Comparison of ENCODE assay signal across 18 mouse cellular contexts in the genomic region with DNA sequence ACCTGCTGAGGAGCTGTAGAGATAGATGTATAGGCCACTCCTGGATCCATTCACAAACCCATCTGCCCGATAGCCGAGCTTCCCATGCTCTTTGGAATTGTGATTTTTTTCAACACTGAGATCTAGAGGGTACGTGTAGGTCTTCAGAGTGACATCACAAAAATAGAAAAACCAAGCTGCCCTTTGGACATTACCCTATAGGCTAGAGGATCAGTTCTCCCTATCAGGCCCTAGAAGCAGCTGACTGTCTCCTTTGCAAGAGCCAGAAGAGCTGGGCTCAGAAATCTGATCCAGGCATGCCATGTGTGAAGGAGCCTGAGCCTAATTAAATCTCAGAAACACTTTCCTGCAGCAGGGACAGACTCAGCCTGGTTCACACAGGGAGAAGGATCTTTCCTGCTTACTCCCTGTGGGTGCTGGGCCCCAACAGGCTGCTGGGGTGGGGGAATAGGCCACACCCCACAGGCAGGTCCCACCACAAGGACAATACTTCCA. TPM values are rescaled to one million over a fixed set of nuclear protein-coding genes. Genes with fewer than 3 reads are reported as not detected.
A peak's percentile ranks its signal among the peaks of the same experiment; 100 is the strongest.
DNase-seq lines count a peak whose midpoint lies in the region; ATAC-seq and TF ChIP-seq lines count a peak whose summit lies in the region.
"Had no signal": no experiment of that assay in that cellular context is flagged by ENCODE, and none has a peak within 500 bp of the region (broad histone marks: within the 10 kb centered on the region; RNA-seq: fewer than 3 reads in every experiment).

No protein-coding gene starts in this region.

- TF ChIP-seq CTCF in small intestine, adult 2 months (IDR thresholded peaks at IDR 0.05; ENCODE audit: extremely low read depth, insufficient read length, insufficient replicate concordance, low read depth, low read length), result no peak

- no peak for ATAC-seq in kidney, embryonic 15.5 days (replicated peaks; ENCODE audit: low FRiP score)
- ATAC-seq in embryonic facial prominence, embryonic 14.5 days (ENCODE audit: low read depth), result 0 out of 2 replicates have a peak, but pooled peaks have one; percentile 33
- ATAC-seq in hindbrain, embryonic 11.5 days (ENCODE audit: low FRiP score), result no peak
- ATAC-seq: CD4-positive, CD25-positive, alpha-beta regulatory T cell, adult 4 months; forebrain, embryonic 16.5 days; Patski had no signal

- DNase-seq in kidney, adult 18-20 months, result no peak
- peak; percentile 35 for DNase-seq in NIH3T3 (ENCODE audit: low read depth)
- DNase-seq in embryonic facial prominence, embryonic 14.5 days (ENCODE audit: low spot score), result peak; percentile 42
- DNase-seq in hindbrain, embryonic 11.5 days (ENCODE audit: low spot score), result no peak
- no peak for DNase-seq in layer of hippocampus, postnatal 36 days
- DNase-seq: cerebellum, postnatal 14 days; gastrocnemius, postnatal 36 days; heart, postnatal 4 days; kidney, postnatal 36 days; lung, postnatal 36 days; right cerebral cortex, postnatal 25 days had no signal

- no peak overlapping the region for H3K4me2 ChIP-seq in kidney, embryonic 15.5 days
- no peak overlapping the region for H3K4me2 ChIP-seq in embryonic facial prominence, embryonic 14.5 days (ENCODE audit: low read depth, low read length)
- H3K4me2 ChIP-seq in hindbrain, embryonic 11.5 days (replicated peaks; ENCODE audit: low read depth, low read length), result no peak overlapping the region
- H3K4me2 ChIP-seq: heart, embryonic 13.5 days; midbrain, embryonic 12.5 days had no signal

- H3K4me3 ChIP-seq in kidney, embryonic 15.5 days (replicated peaks), result no peak overlapping the region
- no peak overlapping the region for H3K4me3 ChIP-seq in embryonic facial prominence, embryonic 14.5 days (ENCODE audit: low read depth, low read length)
- H3K4me3 ChIP-seq in small intestine, adult 2 months (ENCODE audit: low read depth, low read length), result no peak overlapping the region
- no peak overlapping the region for H3K4me3 ChIP-seq in hindbrain, embryonic 11.5 days (ENCODE audit: low read depth, low read length)
- H3K4me3 ChIP-seq: heart, embryonic 13.5 days; midbrain, embryonic 12.5 days had no signal

- H3K9ac ChIP-seq in kidney, embryonic 15.5 days, result no peak overlapping the region
- no peak overlapping the region for H3K9ac ChIP-seq in embryonic facial prominence, embryonic 14.5 days (ENCODE audit: low read depth, low read length)
- no peak overlapping the region for H3K9ac ChIP-seq in hindbrain, embryonic 11.5 days (ENCODE audit: low read depth, low read length)
- H3K9ac ChIP-seq: heart, embryonic 13.5 days; midbrain, embryonic 12.5 days had no signal

- H3K27ac ChIP-seq in kidney, embryonic 15.5 days, result peak overlapping the region; percentile 55
- H3K27ac ChIP-seq in embryonic facial prominence, embryonic 14.5 days (replicated peaks; ENCODE audit: low read depth, low read length), result no peak overlapping the region
- H3K27ac ChIP-seq in small intestine, adult 2 months (ENCODE audit: insufficient read depth, low read depth, low read length), result peak overlapping the region; percentile 96
- H3K27ac ChIP-seq in hindbrain, embryonic 11.5 days (ENCODE audit: low read depth, low read length), result no peak overlapping the region
- H3K27ac ChIP-seq: heart, embryonic 13.5 days; midbrain, embryonic 12.5 days had no signal

- H3K27me3 ChIP-seq in kidney, embryonic 15.5 days, result no peaks in the 10 kb centered on the region
- H3K27me3 ChIP-seq in embryonic facial prominence, embryonic 14.5 days (replicated peaks; ENCODE audit: control insufficient read depth, insufficient read depth, low read length), result no peaks in the 10 kb centered on the region
- no peaks in the 10 kb centered on the region for H3K27me3 ChIP-seq in small intestine, adult 2 months (ENCODE audit: control insufficient read depth, insufficient read depth, low read length)
- no peaks in the 10 kb centered on the region for H3K27me3 ChIP-seq in hindbrain, embryonic 11.5 days (ENCODE audit: control insufficient read depth, insufficient read depth, low read length)
- H3K27me3 ChIP-seq: heart, embryonic 13.5 days; midbrain, embryonic 12.5 days; Patski had no signal

- peaks cover 5% of the 10 kb centered on the region; the same call in 1 of the 2 replicates for H3K4me1 ChIP-seq in kidney, embryonic 15.5 days
- no peaks in the 10 kb centered on the region for H3K4me1 ChIP-seq in embryonic facial prominence, embryonic 14.5 days (ENCODE audit: control insufficient read depth, insufficient read depth, low read length)
- peaks cover 15% of the 10 kb centered on the region; the same call in 1 of the 2 replicates for H3K4me1 ChIP-seq in small intestine, adult 2 months (ENCODE audit: control insufficient read depth, insufficient read depth, insufficient read length, low read length)
- no peaks in the 10 kb centered on the region for H3K4me1 ChIP-seq in hindbrain, embryonic 11.5 days (replicated peaks; ENCODE audit: control insufficient read depth, insufficient read depth, low read length)

- no peaks in the 10 kb centered on the region for H3K9me3 ChIP-seq in kidney, embryonic 15.5 days (replicated peaks)
- no peaks in the 10 kb centered on the region for H3K9me3 ChIP-seq in embryonic facial prominence, embryonic 14.5 days (ENCODE audit: control insufficient read depth, low read length)
- H3K9me3 ChIP-seq in hindbrain, embryonic 11.5 days (ENCODE audit: control insufficient read depth, low read length), result no peaks in the 10 kb centered on the region
- H3K9me3 ChIP-seq: heart, embryonic 13.5 days; midbrain, embryonic 12.5 days had no signal

- WGBS in kidney, embryonic 15.5 days, result 62% methylated on average over 3 of the region's 3 CpGs
- 64% methylated on average over 3 of the region's 3 CpGs for WGBS in embryonic facial prominence, embryonic 14.5 days
- 30% methylated on average over 3 of the region's 3 CpGs for WGBS in small intestine, adult 2 months
- 87% methylated on average over 3 of the region's 3 CpGs for WGBS in hindbrain, embryonic 11.5 days

- peaks cover 20% of the 10 kb centered on the region for H3K36me3 ChIP-seq in kidney, embryonic 15.5 days
- H3K36me3 ChIP-seq in embryonic facial prominence, embryonic 14.5 days (ENCODE audit: control insufficient read depth, insufficient read depth, low read length), result peaks cover 12% of the 10 kb centered on the region
- H3K36me3 ChIP-seq in small intestine, adult 2 months (ENCODE audit: control insufficient read depth, insufficient read depth, low read length), result peaks cover 10% of the 10 kb centered on the region
- H3K36me3 ChIP-seq in hindbrain, embryonic 11.5 days (ENCODE audit: control insufficient read depth, insufficient read depth, low read length), result no peaks in the 10 kb centered on the region

- TF ChIP-seq POLR2A in small intestine, adult 2 months (IDR thresholded peaks at IDR 0.05; ENCODE audit: low read depth, low read length), result no peak

RNA-seq across cellular contexts. Expression of gene Frat2, which starts 9.9 kb away (rescaled TPM):
- polyA plus RNA-seq in kidney, embryonic 15.5 days (2015; fragmentation: Nextera tagmentation; extraction: Ambion mirVana), result 4.8 and 5.9 TPM in 2 replicates
- polyA plus RNA-seq in embryonic facial prominence, embryonic 14.5 days (2014; fragmentation: Nextera tagmentation; extraction: Ambion mirVana), result 2.8 and 3.2 TPM in 2 replicates
- 13.7 and 62.2 TPM in 2 replicates for polyA plus RNA-seq in small intestine, adult 2 months (2012; rRNA removed)
- 5.0 and 6.8 TPM in 2 replicates for polyA plus RNA-seq in hindbrain, embryonic 11.5 days (2014; fragmentation: Nextera tagmentation; extraction: Ambion mirVana)
- 10 to 100 TPM; 14.0 to 16.4 TPM for total RNA-seq in layer of hippocampus, postnatal 36 days (2021)

RNA-seq across cellular contexts. Expression of gene Frat1, which starts 28.1 kb away (rescaled TPM):
- polyA plus RNA-seq in kidney, embryonic 15.5 days (2015; fragmentation: Nextera tagmentation; extraction: Ambion mirVana), result 5.6 and 6.3 TPM in 2 replicates
- 4.5 and 6.4 TPM in 2 replicates for polyA plus RNA-seq in embryonic facial prominence, embryonic 14.5 days (2014; fragmentation: Nextera tagmentation; extraction: Ambion mirVana)
- 8.1 and 29.1 TPM in 2 replicates for polyA plus RNA-seq in small intestine, adult 2 months (2012; rRNA removed)
- polyA plus RNA-seq in hindbrain, embryonic 11.5 days (2014; fragmentation: Nextera tagmentation; extraction: Ambion mirVana), result 11.2 and 14.4 TPM in 2 replicates
- 10 to 100 TPM; 17.5 to 20.5 TPM for total RNA-seq in layer of hippocampus, postnatal 36 days (2021)

RNA-seq across cellular contexts. Expression of gene Rrp12, which starts 38.1 kb away (rescaled TPM):
- polyA plus RNA-seq in kidney, embryonic 15.5 days (2015; fragmentation: Nextera tagmentation; extraction: Ambion mirVana), result 17.8 and 18.8 TPM in 2 replicates
- polyA plus RNA-seq in embryonic facial prominence, embryonic 14.5 days (2014; fragmentation: Nextera tagmentation; extraction: Ambion mirVana), result 13.8 and 15.0 TPM in 2 replicates
- polyA plus RNA-seq in small intestine, adult 2 months (2012; rRNA removed), result 2.4 and 3.0 TPM in 2 replicates
- polyA plus RNA-seq in hindbrain, embryonic 11.5 days (2014; fragmentation: Nextera tagmentation; extraction: Ambion mirVana), result 11.5 and 13.8 TPM in 2 replicates
- total RNA-seq in layer of hippocampus, postnatal 36 days (2021), result 10 to 100 TPM; 34.7 to 35.5 TPM

RNA-seq across cellular contexts. Expression of gene Pgam1, which starts 53.9 kb away (rescaled TPM):
- 688 and 748 TPM in 2 replicates for polyA plus RNA-seq in kidney, embryonic 15.5 days (2015; fragmentation: Nextera tagmentation; extraction: Ambion mirVana)
- polyA plus RNA-seq in embryonic facial prominence, embryonic 14.5 days (2014; fragmentation: Nextera tagmentation; extraction: Ambion mirVana), result 522 and 549 TPM in 2 replicates
- 159 and 216 TPM in 2 replicates for polyA plus RNA-seq in small intestine, adult 2 months (2012; rRNA removed)
- 767 and 789 TPM in 2 replicates for polyA plus RNA-seq in hindbrain, embryonic 11.5 days (2014; fragmentation: Nextera tagmentation; extraction: Ambion mirVana)
- total RNA-seq in layer of hippocampus, postnatal 36 days (2021), result 100 to 1,000 TPM; 507 to 547 TPM

RNA-seq across cellular contexts. Expression of gene Arhgap19, which starts 56.0 kb away (rescaled TPM):
- 29.7 and 29.9 TPM in 2 replicates for polyA plus RNA-seq in kidney, embryonic 15.5 days (2015; fragmentation: Nextera tagmentation; extraction: Ambion mirVana)
- 17.5 and 21.2 TPM in 2 replicates for polyA plus RNA-seq in embryonic facial prominence, embryonic 14.5 days (2014; fragmentation: Nextera tagmentation; extraction: Ambion mirVana)
- polyA plus RNA-seq in small intestine, adult 2 months (2012; rRNA removed), result 0.71 and 2.1 TPM in 2 replicates
- 31.5 and 33.3 TPM in 2 replicates for polyA plus RNA-seq in hindbrain, embryonic 11.5 days (2014; fragmentation: Nextera tagmentation; extraction: Ambion mirVana)
- 1 to 10 TPM; 2.9 to 3.0 TPM for total RNA-seq in layer of hippocampus, postnatal 36 days (2021)

Comparison
In these comparisons a context has a peak if more than half of its experiments do, and no peak if none do; other contexts are left out.
1. H3K27ac ChIP-seq: peak in kidney, embryonic 15.5 days (single experiment) and small intestine, adult 2 months (single experiment); none in embryonic facial prominence, embryonic 14.5 days (single experiment) and hindbrain, embryonic 11.5 days (single experiment).
2. DNase-seq: peak in NIH3T3 (single experiment) and embryonic facial prominence, embryonic 14.5 days (single experiment); none in kidney, adult 18-20 months (single experiment), hindbrain, embryonic 11.5 days (single experiment) and layer of hippocampus, postnatal 36 days (0 of 2).